Mouse (Mus musculus): ENCODE measurements around the gene Ubald2. TPM values are rescaled to one million over a fixed set of nuclear protein-coding genes. Genes with fewer than 3 reads are reported as not detected.

Ubald2 gene
- polyA plus RNA-seq, 1 experiment, result 574 TPM

DNA sequence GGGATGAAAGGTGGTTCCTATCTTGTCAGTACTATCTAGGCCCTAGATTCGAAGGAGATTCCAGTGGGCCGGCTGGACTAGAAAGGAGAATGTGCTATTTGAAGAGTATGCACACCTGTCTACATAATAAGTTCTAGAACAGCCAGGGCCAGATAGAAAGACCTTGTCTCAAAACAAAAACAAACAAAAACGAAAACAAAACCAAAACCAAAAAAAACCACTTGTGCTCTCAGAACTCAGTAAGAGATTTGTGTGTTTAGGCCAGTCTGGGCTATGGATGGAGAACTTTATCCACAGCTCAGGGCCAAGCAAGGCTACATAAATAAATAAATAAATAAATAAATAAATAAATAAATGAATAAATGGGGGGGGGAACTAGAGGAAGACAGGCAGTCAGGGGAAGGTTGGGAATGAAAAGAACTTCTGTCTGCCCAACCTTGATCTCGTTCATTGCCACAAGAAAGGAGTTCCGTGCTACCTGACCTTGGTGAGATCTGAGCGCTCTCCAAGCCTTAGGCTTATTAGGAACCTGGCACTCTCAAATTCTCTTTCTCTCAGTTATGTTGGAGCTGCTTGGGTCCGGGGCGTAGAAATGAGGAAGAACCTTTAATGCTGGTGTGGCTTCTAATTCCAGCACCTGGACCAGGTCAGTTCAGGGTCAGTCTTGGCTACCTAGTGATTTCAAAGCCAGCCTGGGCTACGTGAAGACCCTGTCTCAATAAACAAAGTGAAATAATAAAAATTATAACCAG lies 3.9 kb upstream of the Ubald2 start:
- no peak overlapping the region for H3K4me3 ChIP-seq (ENCODE audit: low read depth, low read length)
- WGBS, result 26% methylated on average over 9 of the region's 9 CpGs
- peaks cover 30% of the 10 kb centered on the region; the same call in 1 of the 2 replicates for H3K4me1 ChIP-seq (ENCODE audit: control insufficient read depth, insufficient read depth, insufficient read length, low read length)
- no peaks in the 10 kb centered on the region for H3K36me3 ChIP-seq (ENCODE audit: control insufficient read depth, insufficient read depth, low read length)
- peak overlapping the region; percentile 99 for H3K27ac ChIP-seq (ENCODE audit: insufficient read depth, low read depth, low read length)
- TF ChIP-seq CTCF (IDR thresholded peaks at IDR 0.05; ENCODE audit: extremely low read depth, insufficient read length, insufficient replicate concordance, low read depth, low read length) (no peak), POLR2A (IDR thresholded peaks at IDR 0.05; ENCODE audit: low read depth, low read length) (no peak)
- no peaks in the 10 kb centered on the region for H3K27me3 ChIP-seq (ENCODE audit: control insufficient read depth, insufficient read depth, low read length)

DNA sequence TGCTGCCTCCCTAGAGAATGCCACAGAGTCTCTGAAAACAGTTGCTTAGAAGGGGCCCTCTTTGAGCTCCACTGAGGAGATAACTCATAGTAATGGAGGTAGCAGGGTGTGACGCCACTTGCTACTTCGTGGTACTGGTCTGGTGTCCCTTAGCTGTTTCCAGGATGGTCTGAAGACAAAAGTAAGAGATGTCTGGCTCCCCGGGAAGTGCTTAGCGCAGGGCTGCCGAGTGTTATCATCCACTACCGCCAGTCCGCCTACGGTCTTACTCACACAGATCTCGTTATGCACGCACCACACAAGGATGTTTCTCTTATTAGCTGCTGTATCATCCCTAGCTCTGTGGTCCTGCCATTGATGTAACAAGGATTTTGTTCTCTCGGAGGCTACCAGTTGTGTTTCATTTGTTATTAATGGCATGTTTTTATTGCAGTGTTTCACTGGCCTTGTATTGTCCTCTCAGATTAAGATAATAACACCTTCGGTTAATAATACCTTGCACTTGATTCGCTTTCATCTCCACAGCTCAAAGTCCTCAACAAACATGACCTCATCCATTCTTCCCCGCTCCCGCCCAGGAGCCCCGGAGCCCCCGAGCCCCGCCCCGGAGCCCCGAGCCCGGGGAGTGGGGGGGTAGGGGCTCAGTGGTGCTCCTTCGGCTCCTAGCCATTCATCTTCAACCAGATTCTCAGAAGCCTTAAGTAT lies 3.0 kb upstream of the Ubald2 start:
- TF ChIP-seq POLR2A (IDR thresholded peaks at IDR 0.05; ENCODE audit: low read depth, low read length), result no peak
- TF ChIP-seq CTCF (IDR thresholded peaks at IDR 0.05; ENCODE audit: extremely low read depth, insufficient read length, insufficient replicate concordance, low read depth, low read length), result no peak
- Histone ChIP-seq H3K4me3 (ENCODE audit: low read depth, low read length) (peak overlapping the region; percentile 38), H3K27ac (ENCODE audit: insufficient read depth, low read depth, low read length) (peak overlapping the region; percentile 99), H3K4me1 (ENCODE audit: control insufficient read depth, insufficient read depth, insufficient read length, low read length) (peaks cover 32% of the 10 kb centered on the region; the same call in 1 of the 2 replicates), H3K36me3 (ENCODE audit: control insufficient read depth, insufficient read depth, low read length) (peaks cover 5% of the 10 kb centered on the region), H3K27me3 (ENCODE audit: control insufficient read depth, insufficient read depth, low read length) (no peaks in the 10 kb centered on the region)
- WGBS, result 18% methylated on average over 22 of the region's 22 CpGs

DNA sequence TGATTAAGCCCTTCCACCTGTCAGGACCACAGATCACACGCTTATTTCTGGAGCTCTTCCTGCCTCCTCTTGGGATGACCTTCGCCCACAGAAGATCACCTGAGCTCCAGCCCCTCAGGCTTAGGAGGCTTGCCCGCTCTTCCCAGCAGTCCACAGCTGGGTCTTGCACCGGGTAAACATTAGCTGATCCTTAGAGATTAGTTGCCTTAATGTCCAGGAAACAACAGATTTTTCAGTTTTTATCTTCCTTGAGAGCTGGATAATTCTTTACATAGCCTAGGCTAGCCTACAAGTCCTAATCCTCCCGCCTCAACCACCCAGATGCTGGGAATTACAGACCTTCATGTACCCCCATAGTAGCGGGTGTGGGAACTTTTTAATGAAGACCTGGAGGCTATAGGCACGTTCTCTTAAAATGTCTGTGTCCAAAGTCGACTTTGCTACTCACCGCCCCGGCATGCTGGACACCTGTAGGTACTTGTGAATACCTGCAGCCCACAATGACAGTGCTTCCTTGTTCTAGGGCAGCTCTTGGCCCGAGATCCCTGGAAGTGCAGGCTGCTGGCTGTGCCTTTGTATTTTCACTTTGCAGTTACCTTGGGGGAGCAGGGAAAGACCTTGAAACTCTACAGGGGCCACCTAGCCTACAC lies 2.3 kb upstream of the Ubald2 start:
- WGBS, result 19% methylated on average over 11 of the region's 11 CpGs
- peak; percentile 26; the same call in 1 of the 2 replicates for TF ChIP-seq POLR2A (IDR thresholded peaks at IDR 0.05; ENCODE audit: low read depth, low read length)
- no peak for TF ChIP-seq CTCF (IDR thresholded peaks at IDR 0.05; ENCODE audit: extremely low read depth, insufficient read length, insufficient replicate concordance, low read depth, low read length)
- H3K27ac ChIP-seq (ENCODE audit: insufficient read depth, low read depth, low read length), result peak overlapping the region; percentile 99
- no peaks in the 10 kb centered on the region for H3K27me3 ChIP-seq (ENCODE audit: control insufficient read depth, insufficient read depth, low read length)
- peaks cover 11% of the 10 kb centered on the region for H3K36me3 ChIP-seq (ENCODE audit: control insufficient read depth, insufficient read depth, low read length)
- H3K4me3 ChIP-seq (ENCODE audit: low read depth, low read length), result peak overlapping the region; percentile 38
- peaks cover 37% of the 10 kb centered on the region; the same call in 1 of the 2 replicates for H3K4me1 ChIP-seq (ENCODE audit: control insufficient read depth, insufficient read depth, insufficient read length, low read length)

DNA sequence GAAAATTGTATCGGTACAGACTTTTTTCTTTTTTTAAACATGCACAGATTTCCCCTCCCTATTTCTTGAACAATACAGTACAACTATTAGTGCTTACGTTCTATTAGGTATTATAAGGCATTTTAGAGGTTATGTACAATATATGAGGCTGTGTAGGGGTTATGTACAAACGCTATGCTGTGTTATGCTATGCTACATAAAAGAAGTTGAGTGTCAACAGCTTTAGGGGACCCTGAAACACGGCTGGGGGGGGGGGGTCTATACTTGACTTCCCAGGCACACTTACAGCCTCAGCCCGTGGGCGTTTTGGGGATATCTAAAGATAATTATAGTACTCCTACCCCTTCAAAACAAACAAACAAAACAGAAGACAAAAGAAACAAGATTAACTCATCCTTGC lies 1.8 kb upstream of the Ubald2 start:
- TF ChIP-seq POLR2A (IDR thresholded peaks at IDR 0.05; ENCODE audit: low read depth, low read length) (no peak), CTCF (IDR thresholded peaks at IDR 0.05; ENCODE audit: extremely low read depth, insufficient read length, insufficient replicate concordance, low read depth, low read length) (no peak)
- Histone ChIP-seq H3K4me1 (ENCODE audit: control insufficient read depth, insufficient read depth, insufficient read length, low read length) (peaks cover 39% of the 10 kb centered on the region), H3K27me3 (ENCODE audit: control insufficient read depth, insufficient read depth, low read length) (no peaks in the 10 kb centered on the region), H3K36me3 (ENCODE audit: control insufficient read depth, insufficient read depth, low read length) (peaks cover 13% of the 10 kb centered on the region), H3K27ac (ENCODE audit: insufficient read depth, low read depth, low read length) (peak overlapping the region; percentile 99), H3K4me3 (ENCODE audit: low read depth, low read length) (no peak overlapping the region)
- 16% methylated on average over 6 of the region's 6 CpGs for WGBS

DNA sequence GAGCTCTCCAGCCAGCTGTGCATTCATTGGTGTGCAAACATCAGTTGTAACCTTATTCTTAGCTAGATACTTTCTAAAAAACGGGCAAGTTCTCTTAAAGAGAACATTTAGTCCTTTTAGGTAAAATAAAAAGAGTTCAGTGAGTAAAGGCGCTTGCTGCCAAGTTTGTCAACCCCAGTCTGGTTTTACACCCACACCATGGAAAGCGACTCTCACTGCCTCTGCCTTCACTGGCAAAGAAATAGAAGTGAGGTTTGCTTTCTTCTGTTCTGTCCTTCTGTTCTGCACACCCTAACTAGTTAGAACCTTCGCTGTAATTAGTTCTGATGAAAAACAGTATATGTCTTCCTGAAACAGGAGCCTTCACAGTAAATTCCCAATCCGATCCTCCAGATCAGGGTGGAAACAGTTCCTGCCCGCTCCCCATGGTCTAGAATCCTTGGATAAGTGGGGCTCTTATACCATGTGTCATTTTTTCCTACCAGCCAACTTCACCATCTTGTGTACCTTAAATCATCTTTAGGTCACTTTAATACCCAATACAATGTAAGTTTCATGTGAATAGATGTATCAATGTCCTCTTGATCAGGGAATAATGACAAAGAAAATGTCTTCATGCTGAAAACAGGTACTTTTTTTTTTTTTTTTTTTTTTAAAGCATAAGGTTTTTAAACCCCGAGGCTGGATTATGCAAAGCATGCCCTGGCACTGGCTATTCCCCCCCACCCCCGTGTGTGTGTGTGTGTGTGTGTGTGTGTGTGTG lies 1.1 kb upstream of the Ubald2 start:
- TF ChIP-seq POLR2A (IDR thresholded peaks at IDR 0.05; ENCODE audit: low read depth, low read length) (no peak), CTCF (IDR thresholded peaks at IDR 0.05; ENCODE audit: extremely low read depth, insufficient read length, insufficient replicate concordance, low read depth, low read length) (no peak)
- Histone ChIP-seq H3K36me3 (ENCODE audit: control insufficient read depth, insufficient read depth, low read length) (peaks cover 19% of the 10 kb centered on the region), H3K4me1 (ENCODE audit: control insufficient read depth, insufficient read depth, insufficient read length, low read length) (peaks cover 38% of the 10 kb centered on the region), H3K27me3 (ENCODE audit: control insufficient read depth, insufficient read depth, low read length) (no peaks in the 10 kb centered on the region), H3K4me3 (ENCODE audit: low read depth, low read length) (no peak overlapping the region), H3K27ac (ENCODE audit: insufficient read depth, low read depth, low read length) (peak overlapping the region; percentile 99)
- WGBS, result 43% methylated on average over 8 of the region's 8 CpGs

DNA sequence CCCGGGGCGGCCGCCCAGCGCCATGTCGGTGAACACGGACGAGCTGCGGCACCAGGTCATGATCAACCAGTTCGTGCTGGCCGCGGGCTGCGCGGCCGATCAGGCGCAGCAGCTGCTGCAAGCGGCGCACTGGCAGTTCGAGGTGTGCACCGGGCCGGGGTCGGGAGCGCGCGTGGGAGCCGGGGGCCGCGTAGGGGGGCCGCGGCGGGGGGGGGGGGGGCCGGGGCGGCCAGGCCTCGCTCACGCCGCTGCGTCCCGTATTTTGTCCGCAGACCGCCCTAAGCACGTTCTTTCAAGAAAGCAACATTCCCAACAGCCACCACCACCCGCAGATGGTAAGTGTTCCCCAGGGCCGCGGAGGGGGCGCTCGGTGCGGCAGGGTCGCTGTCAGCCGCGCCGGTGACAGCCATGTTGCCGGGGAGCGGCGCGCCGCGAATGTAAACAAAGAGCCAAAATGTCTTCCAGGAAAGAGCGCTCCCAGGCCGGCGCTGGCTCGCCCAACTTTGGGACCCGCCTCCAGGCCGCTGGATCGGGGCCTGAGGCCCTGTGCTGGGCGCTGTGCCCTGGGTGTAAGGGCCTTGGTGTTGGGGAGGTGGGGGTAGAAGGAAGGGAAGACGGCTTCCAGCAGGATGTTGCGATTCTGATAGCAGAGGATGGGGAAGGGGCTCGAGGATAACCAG lies 533 bp downstream of the Ubald2 start:
- under 1% methylated on average over 55 of the region's 67 CpGs for WGBS
- Histone ChIP-seq H3K4me1 (ENCODE audit: control insufficient read depth, insufficient read depth, insufficient read length, low read length) (peaks cover 34% of the 10 kb centered on the region), H3K27me3 (ENCODE audit: control insufficient read depth, insufficient read depth, low read length) (no peaks in the 10 kb centered on the region), H3K4me3 (ENCODE audit: low read depth, low read length) (peak overlapping the region; percentile 90), H3K36me3 (ENCODE audit: control insufficient read depth, insufficient read depth, low read length) (peaks cover 25% of the 10 kb centered on the region), H3K27ac (ENCODE audit: insufficient read depth, low read depth, low read length) (peak overlapping the region; percentile 90)
- peak; percentile 15; the same call in 1 of the 2 replicates for TF ChIP-seq POLR2A (IDR thresholded peaks at IDR 0.05; ENCODE audit: low read depth, low read length)
- no peak for TF ChIP-seq CTCF (IDR thresholded peaks at IDR 0.05; ENCODE audit: extremely low read depth, insufficient read length, insufficient replicate concordance, low read depth, low read length)
